Mouse (Mus musculus) stomach, embryonic 15.5 days (tissue): ENCODE measurements at regions not wholly inside any gene's neighbourhood (a gene's known extent, or its start where the extent isn't known, plus 50 kb on each side); places are given as distances from the start of the nearest gene placed in this dataset.
A peak's percentile ranks its signal among the peaks of the same experiment; 100 is the strongest.

Experiments
- ATAC-seq: fragments of 200-750 bp; cut with Nextera tagmentation; 2 replicates; pipeline ENCODE4 v1.8.0; 2017; ENCODE audit warnings: low read depth, moderate number of reproducible peaks, moderate TSS enrichment; ENCODE audit not compliant: insufficient read depth, low FRiP score
- H3K27ac ChIP-seq: fragments of 300-500 bp; sonication (generic); 2 replicates; pipeline ENCODE4 v1.5.1; 2015; ENCODE audit warnings: mild to moderate bottlenecking, inconsistent platforms
- H3K27me3 ChIP-seq: fragments of 300-500 bp; sonication (generic); replicated peaks from 2 replicates; pipeline ENCODE4 v1.6.1; 2015; ENCODE audit warnings: inconsistent platforms
- H3K36me3 ChIP-seq: fragments of 300-500 bp; sonication (generic); 2 replicates; pipeline ENCODE4 v1.6.1; 2015; ENCODE audit warnings: inconsistent platforms
- H3K4me1 ChIP-seq: fragments of 300-500 bp; sonication (generic); 2 replicates; pipeline ENCODE4 v1.6.1; 2015; ENCODE audit warnings: inconsistent platforms
- H3K4me2 ChIP-seq: fragments of 300-500 bp; sonication (generic); 2 replicates; pipeline ENCODE4 v1.6.1; 2015; ENCODE audit warnings: mild to moderate bottlenecking, inconsistent platforms
- H3K4me3 ChIP-seq: fragments of 300-500 bp; sonication (generic); replicated peaks from 2 replicates; pipeline ENCODE4 v1.5.1; 2015; ENCODE audit warnings: inconsistent platforms
- H3K9ac ChIP-seq: fragments of 300-500 bp; sonication (generic); 2 replicates; pipeline ENCODE4 v1.6.1; 2015; ENCODE audit warnings: inconsistent platforms
- H3K9me3 ChIP-seq: fragments of 300-500 bp; sonication (generic); 2 replicates; pipeline ENCODE4 v1.6.1; 2016; ENCODE audit warnings: inconsistent platforms
- WGBS: fragments of 180-500 bp; shearing (Covaris S2); methylation state at CpG from one replicate; pipeline ENCODE4 v1.1.7; 2015; 5-methylcytosine and 5-hydroxymethylcytosine counted together

- Histone ChIP-seq H3K4me2 (no peak overlapping the region), H3K4me1 (no peaks in the 10 kb centered on the region), H3K27ac (no peak overlapping the region), H3K36me3 (no peaks in the 10 kb centered on the region), H3K9ac (no peak overlapping the region), H3K27me3 (no peaks in the 10 kb centered on the region), H3K4me3 (no peak overlapping the region), H3K9me3 (no peaks in the 10 kb centered on the region)
- ATAC-seq, result no peak
- whole genome bisulfite sequencing, result 70% methylated on average over 2 of the region's 2 CpGs
Observed at GRCm38 (mm10) chr9:68491151-68491550, 162.4 kb upstream of the Rora start.

GRCm38 (mm10) chr9:68521218-68521617 lies 132.4 kb upstream of the Rora start:
- no peak for ATAC-seq
- Histone ChIP-seq H3K4me3 (no peak overlapping the region), H3K27ac (no peak overlapping the region), H3K9ac (no peak overlapping the region), H3K36me3 (no peaks in the 10 kb centered on the region), H3K9me3 (no peaks in the 10 kb centered on the region), H3K27me3 (no peaks in the 10 kb centered on the region), H3K4me1 (no peaks in the 10 kb centered on the region), H3K4me2 (no peak overlapping the region)
- WGBS, result 64% methylated on average over 5 of the region's 5 CpGs

GRCm38 (mm10) chr9:68561767-68562552 lies 91.6 kb upstream of the Rora start:
- Histone ChIP-seq H3K4me2 (no peak overlapping the region), H3K9me3 (no peaks in the 10 kb centered on the region), H3K27me3 (no peaks in the 10 kb centered on the region), H3K9ac (no peak overlapping the region), H3K4me1 (no peaks in the 10 kb centered on the region), H3K36me3 (no peaks in the 10 kb centered on the region), H3K27ac (no peak overlapping the region), H3K4me3 (no peak overlapping the region)
- ATAC-seq, result no peak
- WGBS, result 57% methylated on average over 14 of the region's 14 CpGs

- no peak overlapping the region for H3K4me3 ChIP-seq
- H3K9ac ChIP-seq, result no peak overlapping the region
- no peak overlapping the region for H3K27ac ChIP-seq
- no peaks in the 10 kb centered on the region for H3K27me3 ChIP-seq
- no peak for ATAC-seq
- no peaks in the 10 kb centered on the region for H3K4me1 ChIP-seq
- no peaks in the 10 kb centered on the region for H3K9me3 ChIP-seq
- no peaks in the 10 kb centered on the region for H3K36me3 ChIP-seq
- WGBS, result 76% methylated on average over 4 of the region's 4 CpGs
- H3K4me2 ChIP-seq, result no peak overlapping the region
Observed at GRCm38 (mm10) chr9:68563206-68563605, 90.4 kb upstream of the Rora start.

GRCm38 (mm10) chr9:68585751-68586150 lies 67.8 kb upstream of the Rora start:
- Histone ChIP-seq H3K27me3 (no peaks in the 10 kb centered on the region), H3K27ac (peak overlapping the region; percentile 81), H3K4me1 (0 out of 2 replicates have a peak, but pooled peaks cover 4% of the 10 kb centered on the region), H3K9me3 (no peaks in the 10 kb centered on the region), H3K36me3 (no peaks in the 10 kb centered on the region), H3K4me3 (no peak overlapping the region), H3K9ac (no peak overlapping the region), H3K4me2 (no peak overlapping the region)
- ATAC-seq, result no peak; the same call in 1 of the 2 replicates
- 32% methylated on average over 1 of the region's 1 CpGs for WGBS

GRCm38 (mm10) chr9:68591023-68591422 lies 62.6 kb upstream of the Rora start:
- no peak overlapping the region for H3K9ac ChIP-seq
- WGBS, result 86% methylated on average over 8 of the region's 8 CpGs
- no peak overlapping the region for H3K4me2 ChIP-seq
- ATAC-seq, result no peak
- no peaks in the 10 kb centered on the region for H3K27me3 ChIP-seq
- no peaks in the 10 kb centered on the region for H3K4me1 ChIP-seq
- no peaks in the 10 kb centered on the region for H3K36me3 ChIP-seq
- no peaks in the 10 kb centered on the region for H3K9me3 ChIP-seq
- H3K27ac ChIP-seq, result no peak overlapping the region
- H3K4me3 ChIP-seq, result no peak overlapping the region

GRCm38 (mm10) chr9:68592976-68593375 lies 60.6 kb upstream of the Rora start:
- H3K4me3 ChIP-seq, result no peak overlapping the region
- H3K4me2 ChIP-seq, result no peak overlapping the region
- H3K27ac ChIP-seq, result no peak overlapping the region
- no peaks in the 10 kb centered on the region for H3K9me3 ChIP-seq
- H3K4me1 ChIP-seq, result no peaks in the 10 kb centered on the region
- no peaks in the 10 kb centered on the region for H3K27me3 ChIP-seq
- no peak overlapping the region for H3K9ac ChIP-seq
- 90% methylated on average over 3 of the region's 3 CpGs for WGBS
- H3K36me3 ChIP-seq, result no peaks in the 10 kb centered on the region
- ATAC-seq, result no peak

- ATAC-seq, result no peak
- no peaks in the 10 kb centered on the region for H3K36me3 ChIP-seq
- H3K9ac ChIP-seq, result no peak overlapping the region
- H3K4me3 ChIP-seq, result no peak overlapping the region
- H3K9me3 ChIP-seq, result no peaks in the 10 kb centered on the region
- H3K27me3 ChIP-seq, result no peaks in the 10 kb centered on the region
- no peaks in the 10 kb centered on the region for H3K4me1 ChIP-seq
- 57% methylated on average over 2 of the region's 2 CpGs for WGBS
- H3K27ac ChIP-seq, result no peak overlapping the region
- no peak overlapping the region for H3K4me2 ChIP-seq
Observed at GRCm38 (mm10) chr9:68594586-68594985, 59.0 kb upstream of the Rora start.
